Mouse (Mus musculus): ENCODE data around the gene Stx8. TPM values are rescaled to one million over a fixed set of nuclear protein-coding genes. Genes with fewer than 3 reads are reported as not detected.

The Stx8 gene
- polyA plus RNA-seq, 1 experiment from 2014 or later = 33.8 TPM

DNA sequence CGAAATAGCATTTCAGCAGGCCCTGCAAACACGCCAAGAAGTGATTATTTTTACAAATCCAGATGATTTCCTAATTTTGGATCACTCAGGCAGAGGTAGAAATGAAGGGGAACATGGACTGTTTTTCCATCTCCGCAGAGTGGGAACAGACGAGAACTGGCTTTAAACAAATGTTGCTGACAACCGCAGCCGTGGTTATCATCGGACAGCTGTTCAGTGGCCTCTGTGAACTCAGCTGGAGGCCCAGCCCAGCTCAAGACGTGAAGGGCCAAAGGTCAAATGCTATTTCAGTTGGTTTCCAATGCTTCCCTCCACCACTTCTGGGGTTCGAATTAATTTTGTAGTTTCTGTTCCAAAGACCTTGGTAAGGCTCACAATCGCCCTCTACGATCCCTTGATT is 78.2 kb downstream of the Stx8 start:
- Histone ChIP-seq H3K4me1 (no peaks in the 10 kb centered on the region), H3K27me3 (replicated peaks) (no peaks in the 10 kb centered on the region), H3K27ac (no peak overlapping the region), H3K9ac (no peak overlapping the region), H3K4me3 (no peak overlapping the region), H3K9me3 (replicated peaks) (no peaks in the 10 kb centered on the region), H3K36me3 (no peaks in the 10 kb centered on the region), H3K4me2 (no peak overlapping the region)
- WGBS (ENCODE audit: insufficient replicate concordance) = 66% methylated on average over 11 of the region's 11 CpGs
- no peak for ATAC-seq

DNA sequence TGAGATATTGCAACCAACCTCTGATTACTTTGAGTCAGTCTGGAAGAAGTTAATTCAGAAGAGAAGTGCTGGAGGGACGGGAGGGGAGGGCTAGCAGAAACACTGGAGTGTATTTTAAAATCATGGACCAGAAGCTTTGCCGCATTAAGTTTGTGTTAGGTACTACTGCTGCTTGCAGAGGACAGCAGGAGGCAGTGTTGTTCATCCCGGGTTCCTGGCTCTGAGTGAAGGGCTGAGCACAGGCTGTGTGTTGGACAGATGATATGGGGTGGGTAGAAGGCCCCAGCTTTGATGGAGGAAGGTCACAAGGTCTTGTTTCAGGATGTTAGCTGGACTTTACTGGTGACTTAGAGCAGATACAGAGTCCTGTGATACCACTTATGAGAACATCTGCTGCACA is 80.9 kb downstream of the Stx8 start:
- Histone ChIP-seq H3K4me3 (no peak overlapping the region), H3K9ac (no peak overlapping the region), H3K27me3 (replicated peaks) (no peaks in the 10 kb centered on the region), H3K9me3 (replicated peaks) (no peaks in the 10 kb centered on the region), H3K4me2 (no peak overlapping the region), H3K36me3 (no peaks in the 10 kb centered on the region), H3K4me1 (no peaks in the 10 kb centered on the region), H3K27ac (no peak overlapping the region)
- 55% methylated on average over 3 of the region's 3 CpGs for WGBS (ENCODE audit: insufficient replicate concordance)
- ATAC-seq = no peak

DNA sequence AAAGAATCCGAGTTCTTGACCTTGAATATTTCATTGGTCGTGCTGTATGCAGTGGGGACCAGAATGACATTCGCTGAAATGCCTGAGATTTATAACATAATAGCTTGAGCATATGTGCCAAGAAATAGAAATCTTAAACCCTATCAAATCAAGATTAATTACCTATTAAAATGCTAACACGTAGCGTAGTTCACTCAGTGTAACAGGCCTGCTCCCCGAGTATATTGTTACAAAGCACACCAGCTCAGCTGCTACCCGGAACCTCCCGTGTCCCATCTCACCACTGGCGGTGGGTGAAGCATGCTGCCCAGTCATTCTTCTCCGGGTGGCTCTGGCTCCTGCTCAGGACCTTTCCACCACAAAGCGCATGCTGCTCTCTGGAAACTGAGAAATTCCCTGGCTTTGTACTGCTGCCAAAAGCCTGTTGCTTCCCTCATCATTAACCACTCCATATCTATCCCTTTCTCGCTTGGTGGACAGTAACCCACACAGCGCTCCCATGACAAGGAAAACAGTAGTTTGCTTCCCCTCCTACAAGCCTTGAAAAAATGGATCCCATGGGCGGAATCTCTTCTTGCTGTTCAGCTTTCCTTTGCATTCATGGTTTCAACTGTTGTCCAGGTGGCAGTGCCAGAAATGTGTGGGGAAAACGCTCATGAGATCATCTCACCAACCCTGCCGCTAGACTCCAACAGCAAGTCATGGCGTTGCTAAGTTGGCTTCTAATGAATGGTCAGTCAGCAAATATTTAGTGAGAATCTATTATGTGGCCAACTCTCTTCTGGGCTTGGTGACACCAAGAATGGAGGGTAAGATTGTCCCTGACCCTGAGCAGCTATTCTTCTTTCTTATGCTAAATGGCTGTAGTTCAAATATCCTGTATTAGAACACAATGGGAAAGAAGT is 83.5 kb downstream of the Stx8 start:
- Histone ChIP-seq H3K9me3 (replicated peaks) (no peaks in the 10 kb centered on the region), H3K4me3 (no peak overlapping the region), H3K9ac (no peak overlapping the region), H3K4me1 (no peaks in the 10 kb centered on the region), H3K4me2 (no peak overlapping the region), H3K36me3 (no peaks in the 10 kb centered on the region), H3K27me3 (replicated peaks) (no peaks in the 10 kb centered on the region), H3K27ac (no peak overlapping the region)
- 81% methylated on average over 17 of the region's 17 CpGs for WGBS (ENCODE audit: insufficient replicate concordance)
- ATAC-seq = no peak

DNA sequence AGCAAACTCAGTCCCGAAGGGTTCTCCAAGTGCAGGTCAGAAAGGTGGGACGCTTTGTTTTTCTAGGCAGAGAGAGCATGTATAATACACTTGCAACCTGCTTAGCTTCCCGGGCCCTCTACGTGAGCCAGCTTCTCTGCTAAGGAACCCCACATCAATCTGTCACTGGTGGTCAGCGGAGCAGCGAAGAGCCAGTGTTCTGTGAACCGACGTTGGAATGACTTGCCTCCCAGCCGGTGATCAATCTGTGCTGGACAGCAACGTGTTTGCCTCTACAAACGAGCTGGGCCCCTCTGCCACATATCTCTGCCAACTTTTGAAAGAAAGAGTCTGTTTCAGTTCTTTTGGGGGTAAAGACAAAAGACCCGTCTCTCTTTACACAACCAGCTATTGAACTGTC is 84.7 kb downstream of the Stx8 start:
- 73% methylated on average over 12 of the region's 12 CpGs for WGBS (ENCODE audit: insufficient replicate concordance)
- ATAC-seq = no peak

DNA sequence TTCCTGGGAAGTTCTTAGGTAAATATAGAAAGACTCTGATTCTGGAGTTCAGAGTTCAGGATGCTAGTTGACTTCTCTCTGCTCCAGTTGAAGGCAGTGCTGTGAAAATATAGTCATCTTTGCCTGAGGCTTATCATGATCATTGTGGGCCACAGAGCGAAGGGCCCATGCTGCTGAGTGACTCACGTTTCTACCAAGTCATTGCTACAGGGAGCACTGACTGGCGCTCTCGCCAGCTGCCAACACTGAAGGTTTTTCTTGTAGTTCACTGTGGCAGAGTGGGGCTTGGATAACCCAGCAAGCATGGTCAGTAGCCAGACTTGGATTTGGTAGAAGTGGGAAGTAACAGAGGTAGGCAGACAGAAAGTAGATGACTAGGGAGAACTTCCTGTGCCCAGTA is 85.3 kb downstream of the Stx8 start:
- Histone ChIP-seq H3K36me3 (no peaks in the 10 kb centered on the region), H3K27ac (no peak overlapping the region), H3K27me3 (replicated peaks) (no peaks in the 10 kb centered on the region), H3K4me1 (no peaks in the 10 kb centered on the region), H3K4me3 (no peak overlapping the region), H3K9ac (no peak overlapping the region), H3K9me3 (replicated peaks) (no peaks in the 10 kb centered on the region), H3K4me2 (no peak overlapping the region)
- WGBS (ENCODE audit: insufficient replicate concordance) = 75% methylated on average over 4 of the region's 4 CpGs
- no peak for ATAC-seq

More for the DNA sequence above, 84.7 kb downstream of the Stx8 start:
- no peaks in the 10 kb centered on the region for H3K4me1 ChIP-seq
- no peaks in the 10 kb centered on the region for H3K36me3 ChIP-seq
- no peak overlapping the region for H3K4me3 ChIP-seq
- no peak overlapping the region for H3K4me2 ChIP-seq
- no peak overlapping the region for H3K9ac ChIP-seq
- H3K9me3 ChIP-seq (replicated peaks) = no peaks in the 10 kb centered on the region
- no peaks in the 10 kb centered on the region for H3K27me3 ChIP-seq (replicated peaks)
- H3K27ac ChIP-seq = no peak overlapping the region

DNA sequence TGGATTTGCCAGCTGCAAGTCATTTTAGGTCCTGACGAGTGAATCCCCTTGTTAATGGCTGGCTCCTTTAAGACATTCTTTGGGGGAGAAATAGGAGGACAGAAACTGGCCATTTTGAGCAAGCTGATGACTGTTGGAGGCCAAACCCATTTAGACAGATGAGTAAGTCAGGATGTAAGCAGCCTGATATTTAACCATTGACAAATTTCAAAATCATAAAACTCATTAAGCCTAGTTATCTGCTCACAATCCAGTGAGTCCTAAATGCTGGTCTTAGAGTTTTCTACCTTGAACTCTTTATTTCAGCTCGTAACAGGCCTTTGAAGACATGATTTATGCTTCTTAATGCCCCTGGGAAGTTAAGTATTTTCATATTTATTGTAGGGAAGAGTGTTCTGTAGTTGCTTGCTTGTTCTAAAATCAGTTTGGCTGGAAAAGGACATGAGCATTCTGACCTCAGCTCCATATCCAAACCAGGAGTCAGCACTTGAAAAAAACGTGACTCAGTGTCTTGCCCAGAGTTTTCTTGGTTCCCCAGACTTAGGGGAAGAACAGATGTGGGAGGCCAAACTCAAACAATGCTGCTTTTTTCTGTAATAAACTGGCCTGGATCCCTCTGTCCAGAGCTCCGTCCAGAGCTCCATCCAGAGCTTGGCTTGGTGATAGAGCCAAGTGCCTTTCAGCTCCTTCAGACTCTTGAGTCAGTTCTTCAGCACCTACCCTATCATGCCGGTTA is 92.6 kb downstream of the Stx8 start:
- Histone ChIP-seq H3K9me3 (replicated peaks) (no peaks in the 10 kb centered on the region), H3K36me3 (no peaks in the 10 kb centered on the region), H3K9ac (no peak overlapping the region), H3K4me2 (no peak overlapping the region), H3K4me1 (0 out of 2 replicates have a peak, but pooled peaks cover 4% of the 10 kb centered on the region), H3K4me3 (no peak overlapping the region), H3K27me3 (replicated peaks) (no peaks in the 10 kb centered on the region), H3K27ac (no peak overlapping the region)
- ATAC-seq = no peak
- 67% methylated on average over 5 of the region's 5 CpGs for WGBS (ENCODE audit: insufficient replicate concordance)

DNA sequence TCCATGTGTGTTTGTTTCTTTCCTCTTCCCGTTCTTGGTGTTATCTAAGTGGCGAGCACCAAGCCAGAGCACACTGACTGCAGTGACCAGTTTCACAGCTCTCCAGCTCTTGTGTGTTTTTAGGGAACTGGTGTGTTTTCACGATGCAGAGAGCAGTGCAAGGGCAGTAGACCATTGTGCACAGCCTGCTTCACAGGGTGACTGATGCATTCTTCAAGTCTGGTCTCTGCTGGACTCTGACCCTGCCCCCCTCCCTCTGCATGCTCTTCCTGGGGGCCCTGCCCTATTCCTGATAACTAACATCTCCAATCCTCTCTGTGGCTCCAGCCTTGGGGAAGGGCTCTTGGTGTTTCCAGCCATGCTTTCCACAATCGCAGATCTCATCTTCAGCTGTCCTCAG is 94.7 kb downstream of the Stx8 start:
- no peak for ATAC-seq
- Histone ChIP-seq H3K9me3 (replicated peaks) (no peaks in the 10 kb centered on the region), H3K36me3 (no peaks in the 10 kb centered on the region), H3K9ac (no peak overlapping the region), H3K4me2 (no peak overlapping the region), H3K4me1 (0 out of 2 replicates have a peak, but pooled peaks cover 4% of the 10 kb centered on the region), H3K27me3 (replicated peaks) (no peaks in the 10 kb centered on the region), H3K27ac (no peak overlapping the region), H3K4me3 (no peak overlapping the region)
- 59% methylated on average over 4 of the region's 4 CpGs for WGBS (ENCODE audit: insufficient replicate concordance)

DNA sequence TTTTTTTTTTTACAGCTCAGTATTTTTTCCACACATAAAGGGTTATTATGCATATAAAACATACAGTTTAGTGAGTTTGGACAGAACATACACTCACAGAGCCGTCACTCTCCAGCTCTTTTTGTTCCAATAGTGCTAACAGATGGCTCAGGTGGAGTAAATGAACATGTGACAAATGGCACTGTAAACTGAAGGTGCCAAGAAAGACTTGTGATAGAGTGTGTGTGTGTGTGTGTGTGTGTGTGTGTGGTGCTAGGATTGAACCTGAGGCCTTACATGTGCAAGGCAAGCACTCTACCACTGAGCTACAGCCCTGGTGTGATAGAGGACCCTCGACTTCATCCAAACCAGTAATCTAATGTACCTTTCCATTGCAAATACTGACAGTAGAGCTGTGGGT is 96.1 kb downstream of the Stx8 start:
- no peak overlapping the region for H3K4me2 ChIP-seq
- 0 out of 2 replicates have a peak, but pooled peaks cover 4% of the 10 kb centered on the region for H3K4me1 ChIP-seq
- 61% methylated on average over 2 of the region's 2 CpGs for WGBS (ENCODE audit: insufficient replicate concordance)
- no peaks in the 10 kb centered on the region for H3K9me3 ChIP-seq (replicated peaks)
- ATAC-seq = no peak
- H3K9ac ChIP-seq = no peak overlapping the region
- no peak overlapping the region for H3K27ac ChIP-seq
- H3K36me3 ChIP-seq = no peaks in the 10 kb centered on the region
- H3K4me3 ChIP-seq = no peak overlapping the region
- H3K27me3 ChIP-seq (replicated peaks) = no peaks in the 10 kb centered on the region

DNA sequence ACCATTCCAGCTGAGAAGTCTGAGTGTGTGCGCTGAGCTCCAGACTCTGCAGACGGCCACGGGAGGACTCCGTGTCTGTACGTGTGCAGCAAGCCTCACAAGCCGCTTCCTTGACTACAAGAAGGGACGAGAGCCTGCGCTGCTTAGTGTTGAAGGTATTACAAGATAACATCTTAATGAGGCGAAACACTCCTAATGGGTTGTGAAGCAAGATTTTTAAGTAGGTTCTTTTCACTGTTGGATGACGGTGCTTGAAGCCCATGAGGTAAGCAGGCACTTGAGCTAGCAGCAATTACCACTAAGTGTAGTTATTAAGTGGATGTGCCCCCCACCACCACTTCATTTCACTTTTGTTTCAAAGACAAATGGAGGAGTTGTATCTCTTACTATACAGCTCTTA is 101.8 kb downstream of the Stx8 start:
- Histone ChIP-seq H3K4me1 (no peaks in the 10 kb centered on the region), H3K36me3 (no peaks in the 10 kb centered on the region), H3K9me3 (replicated peaks) (no peaks in the 10 kb centered on the region), H3K4me3 (no peak overlapping the region), H3K27ac (no peak overlapping the region), H3K27me3 (replicated peaks) (no peaks in the 10 kb centered on the region), H3K4me2 (no peak overlapping the region), H3K9ac (no peak overlapping the region)
- no peak for ATAC-seq
- 84% methylated on average over 10 of the region's 10 CpGs for WGBS (ENCODE audit: insufficient replicate concordance)

DNA sequence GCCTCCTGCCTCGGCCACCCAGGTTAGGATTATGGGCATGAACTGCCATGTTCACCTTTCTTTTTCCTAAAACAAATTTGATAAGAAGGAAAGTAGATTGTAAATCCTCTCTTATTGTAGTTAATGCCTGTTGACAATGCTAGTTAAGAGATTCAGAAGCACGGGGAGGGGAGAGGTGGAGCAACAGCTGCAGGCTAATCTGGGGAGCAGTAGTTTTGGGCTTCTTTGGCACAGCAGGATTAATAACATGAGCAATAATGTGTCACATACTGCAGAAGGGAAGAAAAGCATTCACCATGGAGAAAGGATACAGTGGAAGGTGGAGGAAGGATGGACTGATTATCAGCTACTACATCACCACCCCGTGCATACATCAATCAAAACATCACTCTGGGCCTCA is 104.1 kb downstream of the Stx8 start:
- H3K9me3 ChIP-seq (replicated peaks) = no peaks in the 10 kb centered on the region
- H3K9ac ChIP-seq = no peak overlapping the region
- ATAC-seq = no peak
- no peaks in the 10 kb centered on the region for H3K4me1 ChIP-seq
- 59% methylated on average over 3 of the region's 3 CpGs for WGBS (ENCODE audit: insufficient replicate concordance)
- no peak overlapping the region for H3K4me2 ChIP-seq
- H3K27me3 ChIP-seq (replicated peaks) = no peaks in the 10 kb centered on the region
- H3K27ac ChIP-seq = no peak overlapping the region
- H3K4me3 ChIP-seq = no peak overlapping the region
- no peaks in the 10 kb centered on the region for H3K36me3 ChIP-seq

DNA sequence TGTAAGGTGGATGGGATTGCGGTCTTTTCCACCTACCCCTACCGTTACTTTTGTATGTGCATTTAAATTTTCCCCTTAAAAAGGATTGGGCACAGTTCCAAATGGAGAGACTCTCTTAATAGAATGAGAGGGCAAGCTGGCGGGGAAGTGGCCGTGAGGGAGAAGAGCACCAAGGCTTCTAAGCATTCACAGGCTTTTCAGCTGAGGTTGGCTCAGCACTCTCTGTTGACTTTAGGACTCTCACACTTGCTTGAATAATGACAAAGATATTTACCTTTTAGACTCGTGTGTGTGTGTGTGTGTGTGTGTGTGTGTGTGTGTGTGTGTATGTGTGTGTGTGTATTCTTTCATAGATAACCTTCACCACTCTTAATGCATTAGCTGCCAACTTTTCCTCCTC is 105.8 kb downstream of the Stx8 start:
- H3K27me3 ChIP-seq (replicated peaks) = no peaks in the 10 kb centered on the region
- 61% methylated on average over 5 of the region's 5 CpGs for WGBS (ENCODE audit: insufficient replicate concordance)
- no peak overlapping the region for H3K9ac ChIP-seq
- no peak overlapping the region for H3K4me3 ChIP-seq
- no peak overlapping the region for H3K27ac ChIP-seq
- no peak for ATAC-seq
- H3K4me1 ChIP-seq = no peaks in the 10 kb centered on the region
- H3K4me2 ChIP-seq = no peak overlapping the region
- no peaks in the 10 kb centered on the region for H3K36me3 ChIP-seq
- no peaks in the 10 kb centered on the region for H3K9me3 ChIP-seq (replicated peaks)

DNA sequence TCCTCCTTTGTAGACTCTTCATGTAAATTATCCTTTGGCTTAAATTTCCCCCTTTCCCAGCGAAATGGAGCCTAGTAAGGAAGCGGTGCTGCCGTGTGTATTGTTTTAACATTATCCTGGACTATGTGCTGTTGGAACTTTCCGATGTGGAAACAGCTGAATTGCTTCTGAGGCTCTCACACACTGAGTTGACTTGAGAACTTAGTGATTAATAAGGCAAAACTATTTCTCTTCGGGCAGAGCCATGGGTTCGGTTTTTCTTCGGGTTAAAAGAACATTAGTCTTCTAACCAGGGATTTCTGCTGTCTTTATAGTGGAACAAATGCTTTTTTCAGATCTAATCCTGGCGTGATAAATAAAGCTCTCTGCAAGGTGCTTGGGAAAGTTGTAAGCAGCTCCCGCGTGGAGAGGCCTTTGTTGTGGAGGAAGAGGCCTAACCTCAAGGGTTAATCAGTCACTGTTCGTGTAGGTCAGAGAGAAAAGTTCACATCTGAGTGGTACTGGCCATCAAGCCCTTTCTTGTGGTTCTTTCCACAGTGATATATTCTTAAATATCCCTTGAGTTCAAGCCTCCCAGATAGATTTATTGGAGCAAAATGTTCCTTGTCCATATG is 106.7 kb downstream of the Stx8 start:
- Histone ChIP-seq H3K36me3 (no peaks in the 10 kb centered on the region), H3K9me3 (replicated peaks) (no peaks in the 10 kb centered on the region), H3K4me1 (no peaks in the 10 kb centered on the region), H3K4me2 (no peak overlapping the region), H3K9ac (no peak overlapping the region), H3K4me3 (no peak overlapping the region), H3K27ac (no peak overlapping the region), H3K27me3 (replicated peaks) (no peaks in the 10 kb centered on the region)
- no peak for ATAC-seq
- 66% methylated on average over 11 of the region's 11 CpGs for WGBS (ENCODE audit: insufficient replicate concordance)

Data from liver, embryonic 12.5 days (tissue).